ENCODE assay signal across 11 mouse cellular contexts in genomic region chr1:38788904-38789303, GRCm38 (mm10). TPM values are rescaled to one million over a fixed set of nuclear protein-coding genes. Genes with fewer than 3 reads are reported as not detected.
DNase-seq lines count a peak whose midpoint lies in the region; ATAC-seq and TF ChIP-seq lines count a peak whose summit lies in the region.
"Had no signal": no experiment of that assay in that cellular context is flagged by ENCODE, and none has a peak within 500 bp of the region (broad histone marks: within the 10 kb centered on the region; RNA-seq: fewer than 3 reads in every experiment).

No protein-coding gene starts in this region.

- peak; percentile 59 to 96 (median 83) for TF ChIP-seq CTCF in MEL (IDR thresholded peaks at IDR 0.05 in 2 of 3, conservative IDR thresholded peaks at IDR 0.05 in 1 of 3; ENCODE audit: control insufficient read depth in 1 of 3, insufficient read depth in 1 of 3, low read depth in 2 of 3, low read length in 3 of 3, poor library complexity in 1 of 3, severe bottlenecking in 1 of 3)

- H3K27me3 ChIP-seq in hindbrain, embryonic 13.5 days: no peaks in the 10 kb centered on the region
- no peaks in the 10 kb centered on the region for H3K27me3 ChIP-seq in hindbrain, embryonic 16.5 days (replicated peaks; ENCODE audit: control insufficient read depth, insufficient read depth, low read length)
- no peaks in the 10 kb centered on the region for H3K27me3 ChIP-seq in neural tube, embryonic 15.5 days (replicated peaks)
- H3K27me3 ChIP-seq in MEL (ENCODE audit: control insufficient read depth in 1 of 2, insufficient read depth in 2 of 2, low read length in 2 of 2): no peaks in the 10 kb centered on the region; a peak in 1 of 4 replicates

- H3K36me3 ChIP-seq in hindbrain, embryonic 13.5 days: peaks cover 22% of the 10 kb centered on the region
- peaks cover 6% of the 10 kb centered on the region for H3K36me3 ChIP-seq in hindbrain, embryonic 16.5 days (ENCODE audit: control insufficient read depth, insufficient read depth, low read length)
- peaks cover 17% of the 10 kb centered on the region for H3K36me3 ChIP-seq in neural tube, embryonic 15.5 days
- no peaks in the 10 kb centered on the region for H3K36me3 ChIP-seq in MEL (ENCODE audit: control insufficient read depth in 1 of 2, insufficient read depth in 2 of 2, low read length in 2 of 2)

- TF ChIP-seq POLR2A in MEL (IDR thresholded peaks at IDR 0.05; ENCODE audit: control insufficient read depth in 1 of 2, insufficient read depth in 1 of 2, low read depth in 1 of 2, low read length in 2 of 2, poor library complexity in 1 of 2): no peak

- no peak overlapping the region for H3K4me3 ChIP-seq in hindbrain, embryonic 13.5 days
- no peak overlapping the region for H3K4me3 ChIP-seq in hindbrain, embryonic 16.5 days (ENCODE audit: low read length)
- no peak overlapping the region for H3K4me3 ChIP-seq in neural tube, embryonic 15.5 days (replicated peaks)
- H3K4me3 ChIP-seq in MEL (ENCODE audit: control insufficient read depth in 1 of 2, insufficient read depth in 1 of 2, low read depth in 2 of 2, low read length in 2 of 2): no peak overlapping the region
- H3K4me3 ChIP-seq: myocyte had no signal

- peak; percentile 21 for DNase-seq in neural tube, embryonic 10.5 days (ENCODE audit: extremely low spot score, low spot score)
- peak; percentile 57 for DNase-seq in MEL (ENCODE audit: low read depth, low spot score)
- peak; percentile 42 for DNase-seq in retina, postnatal 1 day
- DNase-seq in right cerebral cortex, postnatal 4 days: no peak
- no peak for DNase-seq in right cerebral cortex, postnatal 14 days
- DNase-seq: heart, postnatal 10 days; lung, postnatal 14 days had no signal

- WGBS in hindbrain, embryonic 13.5 days: 60% methylated on average over 3 of the region's 3 CpGs
- 75% methylated on average over 3 of the region's 3 CpGs for WGBS in hindbrain, embryonic 16.5 days
- WGBS in neural tube, embryonic 15.5 days: 73% methylated on average over 3 of the region's 3 CpGs

- no peak for ATAC-seq in hindbrain, embryonic 13.5 days (ENCODE audit: low FRiP score)
- ATAC-seq in hindbrain, embryonic 16.5 days: no peak
- no peak for ATAC-seq in neural tube, embryonic 15.5 days (ENCODE audit: low FRiP score)

- H3K79me2 ChIP-seq in MEL (ENCODE audit: control insufficient read depth, insufficient read depth, low read length, poor library complexity): no peaks in the 10 kb centered on the region

- TF ChIP-seq EP300 in MEL (IDR thresholded peaks at IDR 0.05; ENCODE audit: low read depth in 1 of 2, low read length in 2 of 2): no peak

- no peak overlapping the region for H3K4me2 ChIP-seq in hindbrain, embryonic 13.5 days
- H3K4me2 ChIP-seq in hindbrain, embryonic 16.5 days (ENCODE audit: low read length): no peak overlapping the region
- H3K4me2 ChIP-seq in neural tube, embryonic 15.5 days: no peak overlapping the region

- H3K9ac ChIP-seq in hindbrain, embryonic 13.5 days: no peak overlapping the region
- no peak overlapping the region for H3K9ac ChIP-seq in hindbrain, embryonic 16.5 days (ENCODE audit: low read depth, low read length)
- no peak overlapping the region for H3K9ac ChIP-seq in neural tube, embryonic 15.5 days (replicated peaks)
- no peak overlapping the region for H3K9ac ChIP-seq in MEL (ENCODE audit: control insufficient read depth, low read depth, low read length, poor library complexity, severe bottlenecking)

- peak; percentile 65 for TF ChIP-seq RAD21 in MEL (IDR thresholded peaks at IDR 0.05; ENCODE audit: low read depth, low read length)

- peaks cover 33% of the 10 kb centered on the region for H3K4me1 ChIP-seq in hindbrain, embryonic 13.5 days (replicated peaks)
- H3K4me1 ChIP-seq in hindbrain, embryonic 16.5 days (ENCODE audit: control insufficient read depth, insufficient read depth, low read depth, low read length): no peaks in the 10 kb centered on the region
- H3K4me1 ChIP-seq in neural tube, embryonic 15.5 days: peaks cover 10% of the 10 kb centered on the region; the same call in 1 of the 2 replicates
- H3K4me1 ChIP-seq in MEL (ENCODE audit: control insufficient read depth in 1 of 2, insufficient read depth in 2 of 2, low read length in 2 of 2): no peaks in the 10 kb centered on the region

- no peaks in the 10 kb centered on the region for H3K9me3 ChIP-seq in hindbrain, embryonic 13.5 days
- H3K9me3 ChIP-seq in hindbrain, embryonic 16.5 days (ENCODE audit: control insufficient read depth, low read length): no peaks in the 10 kb centered on the region
- no peaks in the 10 kb centered on the region for H3K9me3 ChIP-seq in neural tube, embryonic 15.5 days (replicated peaks)
- H3K9me3 ChIP-seq in MEL (replicated peaks; ENCODE audit: insufficient read depth, low read length): no peaks in the 10 kb centered on the region

- H3K27ac ChIP-seq in hindbrain, embryonic 13.5 days: 0 out of 2 replicates have a peak overlapping the region, but pooled peaks have one; percentile 73
- no peak overlapping the region for H3K27ac ChIP-seq in hindbrain, embryonic 16.5 days (ENCODE audit: low read depth, low read length)
- H3K27ac ChIP-seq in neural tube, embryonic 15.5 days (replicated peaks): no peak overlapping the region
- H3K27ac ChIP-seq in MEL (ENCODE audit: control insufficient read depth, low read depth, low read length): no peak overlapping the region

TF ChIP-seq in MEL, 35 proteins besides CTCF, POLR2A, EP300 and RAD21:
- TF ChIP-seq ZNF384 (IDR thresholded peaks at IDR 0.05; ENCODE audit: low read depth, low read length) (no peak), SMC3 (IDR thresholded peaks at IDR 0.05; ENCODE audit: low read depth, low read length) (peak; percentile 65), ZC3H11A (IDR thresholded peaks at IDR 0.05; ENCODE audit: low read depth, low read length) (peak; percentile 42; the same call in 1 of the 2 replicates), GABPA (IDR thresholded peaks at IDR 0.05; ENCODE audit: low read depth, low read length) (no peak)

RNA-seq across cellular contexts. Expression of gene Lonrf2, which starts 47.6 kb away (rescaled TPM):
- 14.7 and 16.1 TPM in 2 replicates for polyA plus RNA-seq in hindbrain, embryonic 13.5 days (2015; fragmentation: Nextera tagmentation; extraction: Ambion mirVana)
- 18.4 and 23.0 TPM in 2 replicates for polyA plus RNA-seq in hindbrain, embryonic 16.5 days (2015; fragmentation: Nextera tagmentation; extraction: Ambion mirVana)
- polyA plus RNA-seq in neural tube, embryonic 15.5 days (2015; fragmentation: Nextera tagmentation; extraction: Ambion mirVana): 18.6 and 22.6 TPM in 2 replicates
- total RNA-seq in MEL (2012; rRNA removed): not detected in 2 replicates
- polyA plus RNA-seq in MEL (2012; ENCODE audit: insufficient read depth in 1 of 2, insufficient read length in 2 of 2, low read depth in 1 of 2, low replicate concordance in 2 of 2, missing spikeins in 1 of 2): not detected
- polyA plus RNA-seq: myocyte had no signal

Comparison
In these comparisons a context has a peak if more than half of its experiments do, and no peak if none do; other contexts are left out.
1. DNase-seq: peak in neural tube, embryonic 10.5 days (single experiment), MEL (single experiment) and retina, postnatal 1 day (single experiment); none in right cerebral cortex, postnatal 4 days (single experiment) and right cerebral cortex, postnatal 14 days (single experiment).
2. RNA of gene Lonrf2, which starts 47.6 kb away (polyA plus RNA-seq): 18.6 to 22.6 TPM in neural tube, embryonic 15.5 days, 18.4 to 23.0 TPM in hindbrain, embryonic 16.5 days and 14.7 to 16.1 TPM in hindbrain, embryonic 13.5 days; not detected in MEL; every median in the first group is over 10 times any median in the second.